Mouse (Mus musculus) ES-Bruce4 (cell line): Measurements from ENCODE around the gene Uso1. TPM values are rescaled to one million over a fixed set of nuclear protein-coding genes. Genes with fewer than 3 reads are reported as not detected.
A peak's percentile ranks its signal among the peaks of the same experiment; 100 is the strongest.

Experiments
- H3K27ac ChIP-seq: 2 replicates; pipeline ENCODE4 v1.5.1; 2012; ENCODE audit warnings: low read length, inconsistent platforms; ENCODE audit not compliant: insufficient read depth
- H3K27me3 ChIP-seq: 2 replicates; pipeline ENCODE4 v1.6.1; 2012; ENCODE audit warnings: mild to moderate bottlenecking, low read length, inconsistent platforms; ENCODE audit not compliant: control insufficient read depth, poor library complexity, insufficient read depth, severe bottlenecking
- H3K36me3 ChIP-seq: 2 replicates; pipeline ENCODE4 v1.6.1; 2012; ENCODE audit warnings: inconsistent platforms, mild to moderate bottlenecking, low read length, moderate library complexity; ENCODE audit not compliant: control insufficient read depth, poor library complexity, insufficient read depth, severe bottlenecking
- H3K4me1 ChIP-seq: one replicate; pipeline ENCODE4 v1.8.1; 2011; ENCODE audit warnings: low read length; ENCODE audit not compliant: control insufficient read depth, insufficient read depth
- H3K4me3 ChIP-seq: 2 replicates; pipeline ENCODE4 v1.5.1; 2011; ENCODE audit warnings: low read depth, mild to moderate bottlenecking, low read length
- H3K9ac ChIP-seq: 2 replicates; pipeline ENCODE4 v1.6.1; 2012; ENCODE audit warnings: low read depth, mild to moderate bottlenecking, inconsistent platforms; ENCODE audit not compliant: poor library complexity, severe bottlenecking
- H3K9me3 ChIP-seq: replicated peaks from 2 replicates; pipeline ENCODE4 v1.6.1; 2012; ENCODE audit warnings: mild to moderate bottlenecking, low read length, inconsistent platforms; ENCODE audit not compliant: control insufficient read depth, poor library complexity, insufficient read depth, severe bottlenecking
- CTCF ChIP-seq: IDR thresholded peaks from one replicate; pipeline ENCODE4 v1.8.1; 2011; ENCODE audit warnings: low read depth, low read length
- EP300 ChIP-seq: IDR thresholded peaks from 2 replicates; pipeline ENCODE4 v1.6.1; 2011; ENCODE audit warnings: low read depth, low read length; ENCODE audit not compliant: insufficient read depth
- POLR2A ChIP-seq: IDR thresholded peaks from one replicate; pipeline ENCODE4 v1.8.1; 2011; ENCODE audit warnings: low read length; ENCODE audit not compliant: insufficient read depth
- polyA plus RNA-seq: library from polyadenylated mRNA; stranded (reverse); fragments of >200 nt; gene quantifications from 2 replicates; pipeline ENCODE4 v1.2.4, GENCODE M21; 2011; ENCODE audit warnings: low read depth; ENCODE audit not compliant: missing spikeins, insufficient read depth, insufficient read length

The Uso1 gene
- polyA plus RNA-seq, 1 experiment: 72.8 TPM

DNA sequence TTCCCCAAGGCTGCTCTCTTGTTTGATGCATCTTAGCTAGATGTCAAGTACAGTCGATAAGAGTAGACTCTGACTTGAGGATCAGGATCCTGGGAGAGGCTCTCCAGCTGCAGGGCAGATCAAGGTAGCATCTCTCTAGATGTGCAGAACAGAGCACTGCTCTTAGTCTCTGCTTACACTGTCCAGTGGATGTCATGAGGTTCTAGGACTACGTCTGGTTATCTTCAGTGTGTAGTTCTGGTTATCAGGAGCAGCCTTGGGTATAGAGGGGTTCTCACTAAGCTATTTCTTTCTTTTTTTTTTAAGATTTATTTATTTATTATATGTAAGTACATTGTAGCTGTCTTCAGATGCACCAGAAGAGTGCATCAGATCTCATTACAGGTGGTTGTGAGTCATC, 22.8 kb upstream of the Uso1 start:
- no peak overlapping the region for H3K9ac ChIP-seq
- H3K4me1 ChIP-seq: no peaks in the 10 kb centered on the region
- H3K36me3 ChIP-seq: no peaks in the 10 kb centered on the region
- H3K4me3 ChIP-seq: no peak overlapping the region
- no peaks in the 10 kb centered on the region for H3K27me3 ChIP-seq
- no peaks in the 10 kb centered on the region for H3K9me3 ChIP-seq
- TF ChIP-seq EP300 (no peak), POLR2A (no peak)
- no peak overlapping the region for H3K27ac ChIP-seq

- H3K27me3 ChIP-seq: no peaks in the 10 kb centered on the region
- no peak overlapping the region for H3K4me3 ChIP-seq
- H3K9me3 ChIP-seq: no peaks in the 10 kb centered on the region
- TF ChIP-seq POLR2A (no peak), CTCF (peak; percentile 90), EP300 (0 out of 2 replicates have a peak, but pooled peaks have one; percentile 31)
- no peaks in the 10 kb centered on the region for H3K4me1 ChIP-seq
- no peak overlapping the region for H3K27ac ChIP-seq
- H3K36me3 ChIP-seq: no peaks in the 10 kb centered on the region
- no peak overlapping the region for H3K9ac ChIP-seq
These were observed 19.8 kb upstream of the Uso1 start for GRCm38 (mm10) chr5:92117823-92118403.

GRCm38 (mm10) chr5:92121636-92122035, 16.1 kb upstream of the Uso1 start:
- H3K9me3 ChIP-seq: no peaks in the 10 kb centered on the region
- TF ChIP-seq POLR2A: no peak
- TF ChIP-seq CTCF: no peak
- no peak for TF ChIP-seq EP300
- no peak overlapping the region for H3K27ac ChIP-seq
- no peaks in the 10 kb centered on the region for H3K36me3 ChIP-seq
- H3K4me3 ChIP-seq: no peak overlapping the region
- no peaks in the 10 kb centered on the region for H3K27me3 ChIP-seq
- no peak overlapping the region for H3K9ac ChIP-seq
- H3K4me1 ChIP-seq: no peaks in the 10 kb centered on the region

DNA sequence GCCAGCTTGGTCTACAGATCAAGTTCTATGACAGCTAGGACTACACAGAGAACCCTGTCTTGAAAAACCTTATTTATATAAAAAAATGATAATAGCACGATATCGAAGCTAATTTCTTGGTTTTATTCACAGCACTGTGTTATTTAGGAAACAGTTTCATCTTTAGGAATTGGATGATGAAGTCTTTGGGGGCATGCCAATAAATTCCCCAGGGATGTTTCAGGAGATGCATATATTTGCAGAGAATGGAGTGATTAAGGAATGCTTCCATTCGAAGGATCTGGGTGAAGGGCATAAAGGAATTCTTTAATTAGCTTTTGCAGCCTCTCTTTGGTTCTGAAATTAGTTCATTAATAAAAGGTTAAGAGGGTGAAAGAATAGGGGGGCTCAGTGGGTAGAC, 12.3 kb upstream of the Uso1 start:
- TF ChIP-seq POLR2A (no peak), CTCF (no peak)
- H3K27ac ChIP-seq: no peak overlapping the region
- no peaks in the 10 kb centered on the region for H3K27me3 ChIP-seq
- peaks cover 4% of the 10 kb centered on the region for H3K4me1 ChIP-seq
- H3K36me3 ChIP-seq: no peaks in the 10 kb centered on the region
- H3K9me3 ChIP-seq: no peaks in the 10 kb centered on the region
- H3K4me3 ChIP-seq: no peak overlapping the region
- H3K9ac ChIP-seq: no peak overlapping the region

- Histone ChIP-seq H3K36me3 (no peaks in the 10 kb centered on the region), H3K27me3 (no peaks in the 10 kb centered on the region), H3K4me1 (peaks cover 4% of the 10 kb centered on the region), H3K4me3 (peak overlapping the region; percentile 32), H3K27ac (peak overlapping the region; percentile 62), H3K9ac (peak overlapping the region; percentile 78), H3K9me3 (no peaks in the 10 kb centered on the region)
- no peak for TF ChIP-seq POLR2A
- TF ChIP-seq CTCF: no peak
- TF ChIP-seq EP300: no peak
These were observed 10.6 kb upstream of the Uso1 start for GRCm38 (mm10) chr5:92127141-92127625.

DNA sequence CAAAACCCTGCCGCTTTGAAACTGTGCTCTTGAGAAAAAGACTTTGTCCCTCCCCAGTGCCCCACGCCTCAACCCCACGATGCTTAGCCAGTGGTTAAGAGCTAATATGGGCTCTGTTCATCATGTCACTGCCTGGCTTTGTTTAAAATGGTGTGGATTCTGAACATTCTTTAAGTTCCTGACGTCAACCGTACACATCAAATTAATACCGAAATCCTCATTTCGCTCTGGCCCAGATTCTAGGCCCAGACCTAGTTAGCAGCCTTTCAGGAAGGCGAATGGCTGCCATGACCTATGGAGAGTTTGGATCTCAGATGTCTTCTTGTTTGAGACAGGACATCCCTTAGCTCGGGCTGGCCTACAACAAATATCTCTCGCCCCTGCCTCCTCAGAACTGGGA, 10.0 kb upstream of the Uso1 start:
- Histone ChIP-seq H3K27me3 (no peaks in the 10 kb centered on the region), H3K4me3 (peak overlapping the region; percentile 32), H3K4me1 (peaks cover 4% of the 10 kb centered on the region), H3K9me3 (no peaks in the 10 kb centered on the region), H3K27ac (peak overlapping the region; percentile 62), H3K36me3 (no peaks in the 10 kb centered on the region), H3K9ac (peak overlapping the region; percentile 78)
- TF ChIP-seq EP300 (no peak), CTCF (no peak), POLR2A (no peak)
